Mouse (Mus musculus) erythroblast, embryonic 14.5 days (primary cell): ENCODE results near the gene Slc16a4.

ENCODE experiments used
- GATA1 ChIP-seq: IDR thresholded peaks from 2 replicates; pipeline ENCODE4 v1.6.1; 2012; ENCODE audit warnings: low read length, inconsistent platforms, mixed read lengths
- TAL1 ChIP-seq: IDR thresholded peaks from 3 replicates; pipeline ENCODE4 v1.6.1; 2012; ENCODE audit warnings: low read length, inconsistent platforms, mixed read lengths

GRCm38 (mm10) chr3:107246876-107247275 is 44.2 kb upstream of the Slc16a4 start:
- TF ChIP-seq TAL1 (no peak), GATA1 (no peak)
